Mouse (Mus musculus): ENCODE measurements around the gene Sorbs1. TPM values are rescaled to one million over a fixed set of nuclear protein-coding genes. Genes with fewer than 3 reads are reported as not detected.

Sorbs1 gene
- total RNA-seq, 2 experiments from 2014 or later: 93.0 to 278 TPM

DNA sequence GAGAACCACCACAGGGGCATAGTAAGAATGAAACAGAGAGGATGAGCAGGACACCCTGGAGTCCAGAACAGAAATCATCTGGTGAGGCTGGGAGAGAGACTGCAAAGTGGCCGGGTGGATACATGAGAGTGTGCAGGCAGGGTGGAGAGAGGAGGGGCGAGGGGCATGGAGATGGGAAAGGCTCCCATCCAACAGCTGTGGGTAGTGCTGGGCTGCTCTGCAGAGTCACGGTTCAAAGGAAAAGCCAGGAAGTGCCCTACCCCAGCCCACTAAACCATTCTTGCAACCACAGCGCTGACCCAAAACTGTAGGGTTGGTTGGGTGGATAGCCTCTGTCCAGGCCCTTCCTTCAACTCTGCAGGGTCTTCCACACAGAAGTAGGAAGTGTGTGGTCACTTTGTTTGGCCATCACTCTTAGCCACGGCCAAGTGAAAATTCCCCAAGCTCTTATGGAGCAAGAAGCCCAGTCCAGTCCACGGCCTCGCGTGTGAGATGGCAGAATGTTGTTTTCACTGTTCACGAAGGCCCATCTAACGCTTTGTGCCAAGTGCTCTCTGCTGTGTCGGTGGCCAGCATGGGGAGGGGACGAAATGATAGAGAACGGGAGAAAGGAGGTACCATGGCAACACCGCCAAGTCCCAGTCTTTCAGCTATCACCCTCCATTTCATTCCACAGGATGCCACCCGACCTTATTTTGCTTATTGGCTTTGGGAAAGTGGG is 203.0 kb downstream of the Sorbs1 start:
- no peak for DNase-seq (ENCODE audit: low spot score in 2 of 2)

DNA sequence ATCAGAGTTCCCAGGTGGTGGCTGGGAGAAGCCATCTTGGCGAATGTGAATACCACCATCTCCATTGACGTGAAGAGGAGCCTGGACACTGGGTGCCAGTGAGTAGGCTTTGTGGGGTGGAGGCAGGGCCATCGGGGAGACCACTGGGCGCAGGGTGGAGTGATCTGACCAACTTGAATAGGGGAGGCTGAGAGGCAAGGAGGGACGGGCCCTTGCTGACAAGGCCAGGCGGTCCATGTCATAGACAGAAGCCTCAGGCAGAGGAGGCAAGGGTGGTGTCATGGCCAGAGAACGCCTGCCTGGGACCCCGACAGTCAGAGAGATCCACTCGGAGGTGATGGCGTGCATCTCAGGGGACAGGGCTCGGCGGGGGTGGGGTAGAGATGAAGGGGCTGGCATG is 203.7 kb downstream of the Sorbs1 start:
- DNase-seq (ENCODE audit: low spot score in 2 of 2): no peak

DNA sequence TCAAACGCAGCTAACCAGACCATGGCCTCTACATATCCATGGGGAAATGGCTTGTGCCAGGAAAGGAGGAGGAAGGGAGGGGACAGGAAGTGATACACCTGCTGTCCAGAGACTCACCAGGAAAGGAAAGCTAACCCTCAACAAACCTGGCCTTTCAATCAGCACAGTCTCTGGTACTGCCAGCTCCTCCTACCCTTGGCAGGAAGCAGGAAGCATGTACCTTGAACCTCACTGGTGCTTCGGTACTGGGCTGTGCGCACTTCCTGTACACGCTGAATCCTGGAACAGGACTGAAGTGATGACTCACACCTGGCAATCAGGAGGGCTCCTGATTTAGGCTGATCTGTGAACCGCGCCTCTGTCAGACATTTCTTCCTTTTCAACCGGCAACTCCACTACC is 206.0 kb downstream of the Sorbs1 start:
- no peak for DNase-seq (ENCODE audit: low spot score in 2 of 2)

DNA sequence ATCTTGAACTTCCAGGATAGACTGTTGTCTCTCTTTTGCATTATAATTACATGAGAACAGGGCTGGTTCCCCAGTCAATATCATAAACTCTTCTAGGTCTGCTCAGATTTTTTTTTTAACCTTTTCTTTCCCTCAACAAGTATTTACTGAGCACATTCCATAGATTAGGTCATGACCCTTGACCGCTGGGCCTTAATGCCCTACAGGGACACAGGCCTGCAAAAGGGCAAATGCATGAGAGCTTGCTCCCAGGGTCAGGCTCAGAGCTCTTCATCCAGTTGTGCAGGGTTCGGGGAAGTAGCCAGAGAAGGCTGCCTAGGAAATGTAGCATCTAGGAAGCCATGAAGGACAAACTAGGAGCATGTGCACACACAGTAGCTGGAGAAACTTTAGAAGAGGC is 206.9 kb downstream of the Sorbs1 start:
- no peak for DNase-seq (ENCODE audit: low spot score in 2 of 2)

DNA sequence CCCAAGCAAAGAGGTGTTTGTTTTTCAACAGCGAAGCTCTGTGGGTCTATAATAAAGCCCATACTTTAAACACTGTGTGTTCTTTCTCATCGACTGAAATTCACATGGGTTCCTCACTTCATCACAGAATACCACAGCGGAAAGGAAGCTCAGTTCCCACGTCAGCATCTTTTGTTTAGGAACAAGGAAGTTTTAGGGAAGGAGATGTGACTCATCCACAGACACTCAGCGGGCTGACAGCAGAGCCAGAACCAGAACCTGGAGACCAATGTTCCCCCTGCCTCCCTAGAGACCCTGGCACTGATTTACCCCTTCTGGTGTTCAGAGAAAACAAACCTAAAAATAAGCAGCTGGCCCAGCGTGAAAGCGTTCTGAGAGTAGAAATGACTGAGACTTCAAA is 208.1 kb downstream of the Sorbs1 start:
- DNase-seq (ENCODE audit: low spot score in 2 of 2): no peak

DNA sequence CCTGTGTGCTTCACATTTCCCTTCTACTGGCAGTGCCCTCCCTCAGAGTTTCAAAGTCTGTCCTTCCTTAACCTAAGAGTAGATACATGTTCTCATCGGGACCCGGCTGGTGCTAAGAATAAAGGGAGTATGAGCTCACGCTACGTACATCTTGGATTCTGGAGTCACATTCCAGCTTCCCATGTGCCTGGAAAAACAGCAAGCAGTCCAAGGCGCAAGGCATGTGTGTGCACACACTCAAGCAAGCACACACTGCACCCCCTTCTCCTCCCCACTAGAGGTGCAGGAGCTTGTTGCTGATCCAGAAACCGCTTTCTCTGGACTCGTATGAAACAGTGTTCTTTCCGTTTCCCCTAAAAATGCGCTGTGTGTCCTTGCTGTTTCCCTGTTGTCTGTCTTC is 210.7 kb downstream of the Sorbs1 start:
- no peak for DNase-seq (ENCODE audit: low spot score in 2 of 2)

DNA sequence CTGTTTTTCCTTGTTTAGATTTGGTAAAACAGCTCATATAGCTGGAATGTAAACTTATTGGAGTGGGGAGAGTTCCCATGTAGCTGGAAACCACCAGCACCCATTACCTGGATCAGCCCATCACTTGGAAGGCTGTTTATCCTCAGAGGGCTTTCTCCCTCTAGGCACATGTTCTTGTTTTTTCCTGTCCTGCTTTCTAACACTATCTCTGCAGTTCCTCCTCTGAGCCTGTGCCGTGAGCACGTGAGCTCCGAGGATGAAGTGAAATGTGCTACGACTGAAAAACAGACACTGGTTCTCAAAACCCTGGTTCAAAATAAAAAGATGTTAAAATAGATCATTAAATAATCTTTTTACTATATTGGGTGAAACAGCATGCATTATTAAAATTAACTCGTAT is 211.1 kb downstream of the Sorbs1 start:
- DNase-seq (ENCODE audit: low spot score in 2 of 2): no peak

DNA sequence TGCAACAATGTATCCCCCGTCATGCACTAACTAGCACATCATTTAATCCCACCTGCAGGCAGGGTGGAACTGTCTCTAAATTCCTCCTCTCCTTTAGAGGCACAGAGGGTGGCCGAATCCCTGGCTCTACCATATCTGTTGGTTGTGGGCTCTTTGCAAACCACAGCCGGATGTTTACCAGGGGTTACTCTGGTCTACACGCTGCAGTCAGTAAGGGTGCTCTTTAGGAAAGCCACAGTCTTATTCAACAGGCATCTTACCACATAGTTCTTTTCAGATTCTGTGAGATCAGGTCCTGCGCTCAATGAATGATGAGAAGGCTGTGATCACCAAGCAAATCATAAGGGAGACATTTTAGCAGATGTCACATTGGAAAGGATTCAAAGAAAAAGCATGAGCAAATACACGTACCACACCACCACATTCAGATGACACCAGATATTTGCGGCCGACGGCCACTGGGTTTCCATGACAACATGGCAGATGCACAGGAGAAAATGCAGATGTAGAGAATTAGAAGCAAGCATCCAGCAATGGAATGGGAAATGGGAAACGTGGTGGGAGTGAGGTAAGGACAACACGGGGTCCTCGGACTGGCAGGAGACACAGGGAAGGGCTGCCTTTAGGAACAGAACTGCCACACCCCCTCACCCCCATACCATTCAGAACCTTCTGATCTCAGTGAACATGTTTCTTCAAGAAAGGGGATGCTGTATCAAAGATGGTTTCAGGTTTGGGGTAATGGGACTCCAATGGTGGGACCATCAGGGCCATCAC is 213.4 kb downstream of the Sorbs1 start:
- DNase-seq (ENCODE audit: low spot score in 2 of 2): no peak

DNA sequence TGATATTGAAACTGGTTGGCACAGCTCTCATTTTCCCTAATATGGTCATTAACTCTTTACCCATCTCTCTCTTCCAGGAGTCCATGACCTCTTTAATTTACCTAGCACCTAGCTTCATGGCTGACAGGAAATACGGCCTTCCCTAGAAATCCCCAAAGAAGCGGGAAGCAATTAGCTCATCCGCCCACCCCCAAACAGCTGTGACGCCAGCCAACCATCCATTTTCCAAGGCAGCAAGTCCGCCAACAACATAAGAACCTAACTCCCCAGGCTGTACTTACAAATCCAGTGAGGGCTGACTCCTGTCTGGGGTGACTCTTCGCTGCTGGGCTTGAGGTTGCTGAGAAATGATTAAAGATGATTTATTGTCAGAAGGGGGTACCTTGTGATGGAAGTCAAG is 214.4 kb downstream of the Sorbs1 start:
- DNase-seq (ENCODE audit: low spot score in 2 of 2): no peak

DNA sequence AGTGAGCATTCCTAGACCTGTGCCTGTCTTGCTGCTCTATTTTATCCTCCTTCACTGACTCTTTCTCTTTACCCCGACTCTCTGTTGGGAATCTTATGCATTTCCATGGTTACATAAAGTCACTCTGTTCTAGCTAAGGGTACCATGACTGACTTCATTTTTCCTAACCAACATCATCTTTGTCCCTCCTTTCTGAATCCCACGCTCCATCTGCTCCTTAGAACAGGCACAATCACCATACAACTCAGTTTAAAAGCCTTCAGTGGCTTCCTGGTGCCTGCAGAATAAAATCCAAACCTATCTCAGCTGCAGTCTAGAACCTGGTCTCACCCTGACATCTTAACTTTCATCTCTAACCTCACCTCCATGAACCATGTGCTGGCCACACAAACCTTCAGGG is 215.0 kb downstream of the Sorbs1 start:
- no peak for DNase-seq (ENCODE audit: low spot score in 2 of 2)

DNA sequence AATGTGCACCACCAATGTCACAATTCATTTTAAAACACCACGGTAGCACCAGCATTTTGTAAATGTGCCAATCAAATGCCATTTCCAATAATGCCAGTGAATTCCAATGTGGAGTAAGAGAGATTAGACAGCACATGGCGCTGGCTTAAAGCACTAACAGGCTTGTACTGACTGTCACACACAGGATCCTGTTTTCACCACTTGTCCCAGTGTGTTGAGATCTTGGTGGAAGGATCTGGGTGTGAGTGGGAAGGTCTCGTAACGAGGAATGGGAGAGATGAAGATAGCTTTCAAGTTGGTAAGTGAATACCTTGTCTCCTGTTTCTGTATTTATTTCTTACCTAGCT is 215.8 kb downstream of the Sorbs1 start:
- no peak for DNase-seq (ENCODE audit: low spot score in 2 of 2)

DNA sequence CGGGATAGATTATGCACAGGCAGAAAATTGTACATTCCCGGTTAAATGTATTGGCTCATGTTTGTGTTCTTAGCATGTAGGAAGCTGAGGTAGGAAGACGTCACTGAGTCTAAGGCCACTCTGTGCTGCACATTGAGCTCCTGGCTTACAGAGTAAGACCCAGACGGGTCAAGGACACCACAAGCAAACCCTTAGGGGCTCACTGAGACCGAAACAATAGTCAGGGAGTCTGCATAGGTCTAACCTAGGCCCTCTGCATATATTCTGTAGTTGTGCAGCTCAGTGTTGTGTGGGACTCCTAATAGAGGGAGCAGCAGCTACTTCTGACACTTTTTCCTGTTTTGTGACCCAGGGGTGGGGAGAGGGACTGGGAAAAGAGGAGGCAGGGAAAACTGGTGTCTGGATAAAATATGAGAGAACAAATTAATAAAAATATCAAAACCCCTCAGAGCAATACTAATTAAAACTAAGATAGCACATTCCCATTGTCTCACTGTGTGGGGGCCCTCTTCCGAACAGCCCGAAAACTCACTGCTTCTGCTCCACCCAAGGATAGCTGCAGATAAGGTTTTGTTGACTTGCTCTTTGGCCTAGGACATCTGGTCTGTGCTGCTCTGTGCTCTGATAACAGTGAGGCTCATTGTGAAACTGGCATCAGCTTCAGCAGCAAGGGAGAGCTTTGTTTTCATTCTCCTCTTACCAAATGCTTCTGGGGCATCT is 216.3 kb downstream of the Sorbs1 start:
- DNase-seq (ENCODE audit: low spot score in 2 of 2): no peak

DNA sequence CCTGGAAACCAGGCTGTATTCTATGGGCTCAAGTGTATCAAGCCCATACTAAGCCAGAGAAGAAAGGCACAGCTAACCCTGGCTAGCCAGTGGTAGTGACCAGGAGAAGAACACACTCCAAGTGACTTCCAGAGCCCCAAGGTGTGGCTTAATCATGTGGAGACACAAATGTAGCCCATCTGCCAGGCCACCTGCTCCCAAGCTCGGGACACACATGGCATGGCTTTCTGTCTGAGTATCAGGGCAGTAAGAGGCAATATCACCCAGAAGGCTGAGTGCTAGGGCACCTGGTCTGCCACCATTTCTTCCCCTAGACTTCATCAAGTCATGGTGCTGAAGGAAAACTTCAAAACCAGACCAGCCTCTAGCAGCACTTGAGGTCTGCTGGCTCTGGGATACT is 219.3 kb downstream of the Sorbs1 start:
- no peak for DNase-seq (ENCODE audit: low spot score in 2 of 2)

DNA sequence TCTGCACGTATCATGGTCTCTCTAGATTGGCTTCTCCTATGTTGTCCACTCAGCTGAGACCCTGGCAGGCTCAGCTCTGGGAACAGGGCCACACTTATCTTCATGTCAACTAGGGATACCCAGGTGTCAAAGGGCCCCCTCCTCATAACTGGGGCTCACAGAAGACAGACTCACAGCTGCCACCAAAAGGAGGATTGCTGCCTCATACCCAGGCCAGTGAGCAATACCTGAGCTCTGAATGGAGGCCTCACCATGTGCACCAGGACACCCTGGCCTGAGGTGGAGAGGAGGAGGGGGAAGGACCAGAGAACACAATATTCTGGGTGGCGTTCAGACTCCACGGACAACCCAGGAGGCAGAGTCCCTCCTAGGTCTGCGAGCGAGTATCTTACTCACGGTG is 219.8 kb downstream of the Sorbs1 start:
- DNase-seq (ENCODE audit: low spot score in 2 of 2): no peak

DNA sequence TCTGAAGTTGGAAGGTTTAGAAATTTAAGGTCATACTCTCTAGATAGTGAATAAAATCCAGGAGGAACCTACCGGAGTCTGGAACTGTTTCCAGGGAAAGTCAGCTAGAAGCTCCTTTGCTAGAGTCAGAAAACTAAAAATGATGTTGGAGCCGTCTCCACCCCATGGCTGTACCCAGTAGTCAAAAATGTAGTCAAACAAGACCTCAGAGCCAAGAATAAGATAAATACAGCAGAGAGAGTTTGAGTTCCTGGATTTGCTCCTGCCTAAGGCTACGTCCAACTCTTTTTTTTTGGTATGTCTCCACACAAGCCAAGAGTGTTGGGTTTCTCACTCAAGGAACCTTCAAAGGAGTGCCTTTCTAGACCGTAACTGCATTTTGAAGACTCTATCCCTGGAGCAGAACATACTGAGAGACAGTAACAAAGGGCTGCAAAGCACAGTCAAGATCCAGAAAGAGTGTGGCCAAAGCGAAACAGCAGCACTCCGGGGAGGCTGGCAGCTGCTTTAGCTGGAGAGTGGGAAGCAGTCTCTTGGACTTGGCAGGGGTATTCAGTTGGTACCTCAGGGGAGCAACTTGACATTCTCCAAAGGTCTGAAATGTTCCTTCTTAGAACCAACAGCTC is 223.4 kb downstream of the Sorbs1 start:
- no peak for DNase-seq (ENCODE audit: low spot score in 2 of 2)

DNA sequence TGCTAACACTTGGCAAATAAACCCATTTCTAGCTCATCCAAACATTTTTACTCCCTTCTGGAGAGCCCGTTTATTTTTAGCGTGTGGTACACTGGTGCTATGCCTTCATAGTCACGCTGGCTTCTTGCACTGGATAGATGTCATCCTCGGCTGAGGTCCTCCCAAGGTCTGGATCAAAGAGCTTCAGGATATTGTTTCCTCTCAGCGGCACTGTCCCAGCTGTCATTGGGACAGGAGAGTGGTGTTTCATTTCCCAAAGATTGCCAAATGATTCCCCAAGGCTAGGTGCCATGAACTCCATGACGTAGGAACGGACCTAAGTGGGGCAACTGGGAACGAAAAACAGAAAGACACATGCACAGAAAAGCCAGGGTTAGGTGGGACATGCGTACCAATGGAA is 225.2 kb downstream of the Sorbs1 start:
- DNase-seq (ENCODE audit: low spot score in 2 of 2): no peak

DNA sequence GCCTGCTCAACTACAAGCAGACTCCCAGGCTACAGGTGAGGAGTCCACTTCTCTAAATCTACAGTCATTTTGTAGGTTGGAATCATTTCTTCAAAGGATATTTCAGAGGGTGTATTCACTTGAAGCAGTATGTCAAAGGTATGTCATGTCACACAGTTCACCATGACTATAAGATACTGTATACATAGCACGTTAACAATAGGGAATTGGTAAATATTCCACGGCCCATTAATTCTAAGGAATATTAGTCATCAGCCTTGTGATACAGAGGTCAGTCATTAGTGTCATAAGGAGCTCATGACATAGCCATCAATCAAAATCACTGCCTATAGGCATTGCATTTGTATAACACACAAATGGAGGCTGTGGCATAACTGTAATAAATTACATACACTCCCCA is 228.9 kb downstream of the Sorbs1 start:
- no peak for DNase-seq (ENCODE audit: low spot score in 2 of 2)

DNA sequence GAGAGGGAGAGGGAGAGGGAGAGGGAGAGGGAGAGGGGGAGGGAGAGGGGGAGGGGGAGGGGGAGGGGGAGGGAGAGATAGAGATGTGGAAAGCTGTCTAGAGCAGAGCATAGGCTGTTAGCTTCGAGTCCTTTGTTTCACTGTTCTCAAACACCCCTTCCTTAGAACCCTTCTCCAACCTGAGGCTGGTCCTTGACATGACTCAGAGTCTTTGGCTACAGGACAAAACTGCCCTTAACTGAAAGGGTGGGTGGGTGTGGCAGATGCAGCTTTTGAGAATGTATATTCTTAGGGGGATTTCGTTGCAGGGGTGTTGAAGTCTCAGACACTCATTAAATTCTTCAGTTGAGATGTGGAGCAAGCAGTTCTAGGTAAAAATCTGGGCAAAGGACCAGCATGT is 230.2 kb downstream of the Sorbs1 start:
- DNase-seq (ENCODE audit: low spot score in 2 of 2): no peak

DNA sequence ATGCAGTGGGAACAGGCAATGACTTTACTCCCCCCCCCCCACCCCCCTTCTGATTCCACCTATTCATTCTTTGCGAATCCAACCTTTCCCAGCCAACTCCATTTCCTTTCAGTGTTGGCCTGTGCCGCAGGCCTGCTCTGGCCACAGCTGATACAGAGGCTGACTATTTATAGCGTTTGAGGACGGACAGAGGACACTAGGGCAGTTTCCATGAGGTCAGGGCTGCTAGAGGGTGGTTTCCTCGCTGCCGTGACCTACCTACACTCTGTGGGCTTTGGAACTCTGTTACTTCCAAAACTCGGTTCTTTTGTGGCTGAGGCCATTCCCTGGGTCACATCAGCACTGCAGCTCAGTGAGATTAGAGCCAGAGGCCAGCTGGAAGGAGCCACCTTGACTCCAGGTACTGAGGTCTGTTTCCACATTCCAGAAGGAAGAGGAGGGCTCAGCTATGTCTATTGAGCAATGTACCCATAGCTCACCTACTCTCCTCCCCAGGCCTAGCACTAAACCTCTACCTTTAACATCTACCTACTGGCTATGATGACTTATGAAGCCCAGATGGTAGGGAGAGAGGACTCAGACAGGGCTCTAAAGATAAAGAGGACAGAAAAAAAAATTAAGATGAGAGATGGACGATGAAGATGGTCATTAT is 235.1 kb downstream of the Sorbs1 start:
- DNase-seq (ENCODE audit: low spot score in 2 of 2): no peak

DNA sequence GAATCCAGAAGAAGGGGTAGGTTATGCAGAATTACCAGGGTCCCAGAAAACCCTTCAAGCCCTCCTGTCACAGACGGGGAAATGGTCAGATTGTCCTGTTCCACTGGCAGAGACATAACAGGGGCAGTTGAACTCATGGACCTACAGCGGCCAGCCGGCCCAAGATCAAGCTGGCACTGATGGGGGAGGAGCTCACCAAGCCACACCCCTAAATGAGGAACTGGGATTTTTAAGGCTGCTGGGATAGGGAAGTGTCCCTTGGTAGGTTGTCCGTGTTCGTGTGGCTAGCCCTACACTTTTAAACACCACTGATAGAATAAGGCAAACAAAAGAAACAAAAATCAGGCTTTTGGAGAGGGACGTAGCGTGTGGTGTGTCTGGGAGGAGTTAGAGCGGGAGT is 236.1 kb downstream of the Sorbs1 start:
- DNase-seq (ENCODE audit: low spot score in 2 of 2): no peak

All from adrenal gland, adult 18-20 months (tissue).